Mouse (Mus musculus): ENCODE data around the gene Sf3a2.

- TF ChIP-seq CTCF (IDR thresholded peaks at IDR 0.05; ENCODE audit: low read depth, low read length) (no peak), POLR2A (IDR thresholded peaks at IDR 0.05; ENCODE audit: borderline replicate concordance, low read depth, low read length) (no peak)
Measured at GRCm38 (mm10) chr10:80784871-80785270, 13.1 kb upstream of the Sf3a2 start.

Measured in bone marrow macrophage, adult 2 months (primary cell).